Mouse (Mus musculus): ENCODE data around the gene Gm49450.

GRCm38 (mm10) chr15:98978409-98979172 lies 25.2 kb upstream of the Gm49450 start:
- TF ChIP-seq CTCF (IDR thresholded peaks at IDR 0.05; ENCODE audit: insufficient read depth, low read depth, low read length) (no peak), POLR2A (IDR thresholded peaks at IDR 0.05; ENCODE audit: insufficient read depth, low read depth, low read length) (no peak)
